Mouse (Mus musculus) G1E (cell line): ENCODE measurements around the gene Depdc1a. TPM values are rescaled to one million over a fixed set of nuclear protein-coding genes. Genes with fewer than 3 reads are reported as not detected.

Source experiments
- ATAC-seq: 2 replicates; pipeline ENCODE4 v1.8.0; 2016; ENCODE audit warnings: mild to moderate bottlenecking; ENCODE audit not compliant: insufficient number of reproducible peaks, poor library complexity, low FRiP score, severe bottlenecking; ENCODE audit errors: extremely low read depth
- DNase-seq: peaks from one replicate; pipeline ENCODE4 v3.0.0; 2012; ENCODE audit warnings: low spot score
- H3K27me3 ChIP-seq: 2 replicates; pipeline ENCODE4 v1.6.1; 2012; ENCODE audit warnings: mild to moderate bottlenecking, low read length, inconsistent platforms; ENCODE audit not compliant: insufficient read depth
- H3K36me3 ChIP-seq: replicated peaks from 2 replicates; pipeline ENCODE3; 2012; ENCODE audit warnings: mild to moderate bottlenecking, inconsistent platforms
- H3K4me1 ChIP-seq: 2 replicates; pipeline ENCODE4 v1.6.1; 2012; ENCODE audit warnings: low read depth, low read length, inconsistent platforms, mixed read lengths; ENCODE audit not compliant: insufficient read depth
- H3K4me3 ChIP-seq: 2 replicates; pipeline ENCODE4 v1.5.1; 2012; ENCODE audit warnings: low read depth, mild to moderate bottlenecking, inconsistent platforms, low read length, moderate library complexity, mixed read lengths
- H3K9me3 ChIP-seq: replicated peaks from 2 replicates; pipeline ENCODE4 v1.6.1; 2012; ENCODE audit warnings: inconsistent platforms
- CTCF ChIP-seq: IDR thresholded peaks from 2 replicates; pipeline ENCODE4 v1.5.1; 2012; ENCODE audit warnings: low read depth, low read length, inconsistent platforms, mixed read lengths
- GATA1 ChIP-seq: IDR thresholded peaks from 2 replicates; pipeline ENCODE4 v1.6.1; 2012; ENCODE audit warnings: borderline replicate concordance, low read length, inconsistent platforms, mixed read lengths
- GATA2 ChIP-seq: IDR thresholded peaks from 2 replicates; pipeline ENCODE4 v1.6.1; 2012; ENCODE audit warnings: low read depth, low read length, inconsistent platforms, borderline replicate concordance
- POLR2AphosphoS5 ChIP-seq: IDR thresholded peaks from 2 replicates; pipeline ENCODE4 v1.6.1; 2012; ENCODE audit warnings: low read depth, low read length, inconsistent platforms; ENCODE audit not compliant: insufficient replicate concordance
- TAL1 ChIP-seq: conservative IDR thresholded peaks from 2 replicates; pipeline ENCODE4 v1.6.1; 2012; ENCODE audit warnings: low read depth, low read length, inconsistent platforms, mixed read lengths
- polyA plus RNA-seq: library from polyadenylated mRNA; stranded (reverse); fragments of >175 nt; gene quantifications from 2 replicates; pipeline ENCODE4 v1.2.3, GENCODE M21; 2012
- total RNA-seq, 2 experiments: library from RNA; stranded (forward) in 1 of 2; stranded (reverse) in 1 of 2; fragments of 200-1000 nt in 1 of 2; fragments of >200 nt in 1 of 2; fragmentation: Nextera tagmentation in 1 of 2; gene quantifications; 2 replicates each; pipeline ENCODE4 v1.2.3; 2014 to 2017

Gene Depdc1a
- total and polyA plus RNA-seq, 3 experiments, result 1.1 to 84.4 (median 27.8) TPM

DNA sequence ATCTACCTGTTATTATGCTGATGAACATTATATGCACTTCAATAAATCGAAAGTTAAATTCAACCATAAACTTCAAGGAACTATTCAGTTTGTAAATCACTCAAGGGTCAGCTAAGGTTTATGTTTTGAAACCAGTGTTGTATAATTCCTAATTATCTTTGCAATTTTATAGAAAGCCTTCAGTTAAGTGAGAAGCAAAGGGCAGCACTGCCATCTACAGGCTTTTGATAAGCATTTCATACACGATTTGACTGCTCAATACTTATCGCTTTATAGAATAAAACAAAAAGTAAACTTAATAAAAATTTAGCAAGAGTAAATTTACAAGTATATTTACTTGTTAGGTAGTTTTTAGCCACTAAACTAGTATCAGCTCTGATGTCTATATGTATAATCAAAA is 53.1 kb downstream of the Depdc1a start:
- Histone ChIP-seq H3K9me3 (no peaks in the 10 kb centered on the region), H3K36me3 (no peaks in the 10 kb centered on the region), H3K4me3 (no peak overlapping the region), H3K4me1 (no peaks in the 10 kb centered on the region), H3K27me3 (no peaks in the 10 kb centered on the region)
- no peak for ATAC-seq
- no peak for TF ChIP-seq TAL1
- TF ChIP-seq CTCF, result no peak
- no peak for TF ChIP-seq GATA1
- no peak for TF ChIP-seq GATA2
- TF ChIP-seq POLR2AphosphoS5, result no peak
- DNase-seq, result no peak

DNA sequence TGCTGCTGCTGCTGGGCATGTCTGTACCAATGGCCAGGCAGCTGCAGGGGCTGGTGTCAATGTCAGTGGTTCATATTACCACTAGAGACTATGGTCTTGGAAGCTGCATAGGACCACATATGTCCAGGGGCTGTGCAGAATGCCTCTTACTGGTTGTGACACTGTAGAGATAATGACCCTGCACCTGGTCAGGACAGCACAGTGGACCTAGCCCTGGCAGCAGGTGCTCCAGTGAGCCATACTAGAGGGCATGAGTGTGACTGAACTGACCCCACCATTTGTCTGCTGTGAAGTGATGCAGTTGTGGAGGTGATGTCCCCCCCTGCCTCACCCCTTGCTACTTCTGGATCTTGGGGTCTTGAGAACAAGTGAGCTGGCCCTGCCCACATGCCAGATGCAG is 55.0 kb downstream of the Depdc1a start:
- no peaks in the 10 kb centered on the region for H3K9me3 ChIP-seq

More for the DNA sequence above, 55.0 kb downstream of the Depdc1a start:
- H3K36me3 ChIP-seq, result no peaks in the 10 kb centered on the region
- H3K27me3 ChIP-seq, result no peaks in the 10 kb centered on the region
- no peak overlapping the region for H3K4me3 ChIP-seq
- H3K4me1 ChIP-seq, result no peaks in the 10 kb centered on the region
- no peak for DNase-seq
- ATAC-seq, result no peak
- TF ChIP-seq GATA1 (no peak), GATA2 (no peak), POLR2AphosphoS5 (no peak), CTCF (no peak), TAL1 (no peak)

Other genes starting within 250 kb of the Depdc1a start
- gene Rpe65, start 103.7 kb downstream of the Depdc1a start, total RNA-seq (2014; fragmentation: Nextera tagmentation), result not detected in 2 replicates
- not detected in 2 replicates for gene Rpe65, start 103.7 kb downstream of the Depdc1a start, total RNA-seq (2017)
- not detected in 2 replicates for gene Rpe65, start 103.7 kb downstream of the Depdc1a start, polyA plus RNA-seq